Mouse (Mus musculus) embryonic stem cell, embryonic (primary cell): Measurements from ENCODE around the gene Yars.

Experiments used
- CTCF ChIA-PET, 4 experiments: fragments of 300-600 bp in 2 of 4; fragments of 350-600 bp in 2 of 4; sonication (Branson Sonifier 250); formaldehyde crosslinking; loops; one replicate each; lab custom pipeline; 2022; ENCODE audit warnings: inconsistent platforms in 2 of 4; lab: Charles Lee
- POLR2A ChIA-PET, 4 experiments: fragments of 300-600 bp in 2 of 4; fragments of 350-600 bp in 2 of 4; sonication (Branson Sonifier 250); formaldehyde crosslinking; loops; one replicate each; lab custom pipeline; 2022; ENCODE audit warnings: antibody characterized with exemption in 4 of 4, inconsistent platforms in 1 of 4; lab: Charles Lee

The Yars gene

GRCm38 (mm10) chr4:129189542-129190519, at the start of gene Yars, which contains the start of gene S100pbp:
Yars (plus strand) TSS chr4:129189760.
S100pbp (minus strand) TSS chr4:129189727.
- ChIA-PET POLR2A (interaction anchor here (0.5 to 3.2 kb wide), 145 partner anchors 8 to 1876 kb away, joined by 3 to 38 read pairs (median 4); partner anchors contain the start of genes C77080 (in 3 of the 4), Bsdc1 (in 2 of the 4), Fndc5 (in 2 of the 4) and Azin2 (in 1 of the 4)), CTCF (interaction anchor here (0.6 to 1.2 kb wide), 20 partner anchors 10 to 1365 kb away, joined by 3 to 8 read pairs (median 4); no protein-coding TSS in a partner anchor)

- CTCF ChIA-PET: interaction anchor here in 2 of 4 experiments (0.6 to 1.1 kb wide), 4 partner anchors 11 to 46 kb away, joined by 3 to 5 read pairs (median 4); no protein-coding TSS in a partner anchor
- POLR2A ChIA-PET: interaction anchor here (0.7 to 1.6 kb wide), 5 partner anchors 9 to 83 kb away, joined by 3 to 7 read pairs (median 3); partner anchors contain the start of gene Rnf19b (in 1 of the 4)
Observed at GRCm38 (mm10) chr4:129140808-129141207, 48.8 kb upstream of the Yars start.

GRCm38 (mm10) chr4:129141560-129142438, 47.8 kb upstream of the Yars start:
- ChIA-PET POLR2A (interaction anchor here in 2 of 4 experiments (1.2 to 1.4 kb wide), 3 partner anchors 17 to 259 kb away, joined by 3 to 4 read pairs (median 3); no protein-coding TSS in a partner anchor), CTCF (interaction anchor here in 3 of 4 experiments (0.5 to 1.1 kb wide), 6 partner anchors 11 to 1100 kb away, joined by 3 to 5 read pairs (median 4); no protein-coding TSS in a partner anchor)

GRCm38 (mm10) chr4:129142439-129143045, 47.0 kb upstream of the Yars start:
- ChIA-PET POLR2A (interaction anchor here in 2 of 4 experiments (1.0 to 1.6 kb wide), 6 partner anchors 13 to 258 kb away, joined by 3 to 6 read pairs (median 4); partner anchors contain the start of gene Rnf19b (in 1 of the 2)), CTCF (interaction anchor here in 3 of 4 experiments (0.7 to 2.1 kb wide), 7 partner anchors 8 to 1099 kb away, joined by 3 to 10 read pairs (median 4); no protein-coding TSS in a partner anchor)

- POLR2A ChIA-PET: interaction anchor here in 3 of 4 experiments (0.5 to 1.7 kb wide), 11 partner anchors 9 to 320 kb away, joined by 3 to 6 read pairs (median 4); partner anchors contain the start of gene Rnf19b (in 1 of the 3)
- CTCF ChIA-PET: interaction anchor here in 3 of 4 experiments (0.6 to 2.1 kb wide), 8 partner anchors 9 to 366 kb away, joined by 3 to 10 read pairs (median 6); no protein-coding TSS in a partner anchor
Observed at GRCm38 (mm10) chr4:129143509-129143908, 46.1 kb upstream of the Yars start.

GRCm38 (mm10) chr4:129144401-129145367, 44.9 kb upstream of the Yars start:
- POLR2A ChIA-PET: interaction anchor here in 3 of 4 experiments (0.7 to 1.7 kb wide), 6 partner anchors 10 to 182 kb away, joined by 3 to 6 read pairs (median 4); partner anchors contain the start of gene Rnf19b (in 1 of the 3)
- CTCF ChIA-PET: interaction anchor here in 2 of 4 experiments (1.2 to 2.1 kb wide), 4 partner anchors 10 kb away, joined by 3 to 10 read pairs (median 8); no protein-coding TSS in a partner anchor

GRCm38 (mm10) chr4:129145411-129145810, 44.1 kb upstream of the Yars start:
- POLR2A ChIA-PET: interaction anchor here in 2 of 4 experiments (0.8 to 1.4 kb wide), 3 partner anchors 15 to 85 kb away, joined by 3 to 4 read pairs (median 3); no protein-coding TSS in a partner anchor
- CTCF ChIA-PET: interaction anchor here in 2 of 4 experiments (1.2 to 2.1 kb wide), 2 partner anchors 11 kb away, joined by 3 to 7 read pairs; no protein-coding TSS in a partner anchor

- POLR2A ChIA-PET: interaction anchor here in 2 of 4 experiments (0.6 to 0.8 kb wide), 2 partner anchors 19 to 65 kb away, joined by 3 to 4 read pairs; no protein-coding TSS in a partner anchor
- CTCF ChIA-PET: interaction anchor here in 3 of 4 experiments (0.6 to 2.1 kb wide), 5 partner anchors 11 to 667 kb away, joined by 3 to 7 read pairs (median 5); no protein-coding TSS in a partner anchor
Observed at GRCm38 (mm10) chr4:129145943-129146342, 43.6 kb upstream of the Yars start.

GRCm38 (mm10) chr4:129146392-129146791, 43.2 kb upstream of the Yars start:
- ChIA-PET POLR2A (interaction anchor here in 2 of 4 experiments (0.6 to 0.8 kb wide), 2 partner anchors 19 to 65 kb away, joined by 3 to 4 read pairs; no protein-coding TSS in a partner anchor), CTCF (interaction anchor here in 3 of 4 experiments (0.6 to 2.1 kb wide), 5 partner anchors 12 to 666 kb away, joined by 3 to 7 read pairs (median 5); no protein-coding TSS in a partner anchor)

- CTCF ChIA-PET: no interaction called here
- POLR2A ChIA-PET: interaction anchor here in 3 of 4 experiments (0.9 to 1.3 kb wide), 5 partner anchors 9 to 90 kb away, joined by 3 to 4 read pairs (median 3); partner anchors contain the start of gene Rnf19b (in 1 of the 3)
Observed at GRCm38 (mm10) chr4:129147552-129148103, 41.9 kb upstream of the Yars start.

GRCm38 (mm10) chr4:129149321-129149720, 40.2 kb upstream of the Yars start:
- ChIA-PET POLR2A (interaction anchor here in 2 of 4 experiments (0.9 to 1.5 kb wide), 2 partner anchors 9 to 12 kb away, joined by 3 read pairs; no protein-coding TSS in a partner anchor), CTCF (no interaction called here)

- ChIA-PET POLR2A (interaction anchor here in 1 of 4 experiments (0.9 to 1.2 kb wide), 2 partner anchors 94 to 479 kb away, joined by 3 read pairs; partner anchors contain the start of gene Rnf19b), CTCF (no interaction called here)
Observed at GRCm38 (mm10) chr4:129151276-129151811, 38.2 kb upstream of the Yars start.

- POLR2A ChIA-PET: interaction anchor here in 1 of 4 experiments (0.6 to 2.3 kb wide), 2 partner anchors 23 to 33 kb away, joined by 3 to 5 read pairs; partner anchors contain the start of genes S100pbp and Yars
- CTCF ChIA-PET: no interaction called here
Observed at GRCm38 (mm10) chr4:129157541-129157940, 32.0 kb upstream of the Yars start.

GRCm38 (mm10) chr4:129158549-129158948, 31.0 kb upstream of the Yars start:
- POLR2A ChIA-PET: interaction anchor here in 1 of 4 experiments (0.6 to 2.3 kb wide), 2 partner anchors 32 to 37 kb away, joined by 4 to 5 read pairs; partner anchors contain the start of genes Hpca, S100pbp and Yars
- CTCF ChIA-PET: no interaction called here
